Mouse (Mus musculus) central nervous system, embryonic 11.5 days (tissue): ENCODE measurements around the gene Cd2. TPM values are rescaled to one million over a fixed set of nuclear protein-coding genes. Genes with fewer than 3 reads are reported as not detected.

Experiments used
- polyA plus RNA-seq: library from polyadenylated mRNA; depleted of rRNA; stranded (reverse); fragments of >200 nt; gene quantifications from 2 replicates; pipeline ENCODE4 v1.2.3, GENCODE M21; 2012; rRNA removed

Cd2 gene
- polyA plus RNA-seq, result 0.07 and 0.14 TPM in 2 replicates

DNA sequence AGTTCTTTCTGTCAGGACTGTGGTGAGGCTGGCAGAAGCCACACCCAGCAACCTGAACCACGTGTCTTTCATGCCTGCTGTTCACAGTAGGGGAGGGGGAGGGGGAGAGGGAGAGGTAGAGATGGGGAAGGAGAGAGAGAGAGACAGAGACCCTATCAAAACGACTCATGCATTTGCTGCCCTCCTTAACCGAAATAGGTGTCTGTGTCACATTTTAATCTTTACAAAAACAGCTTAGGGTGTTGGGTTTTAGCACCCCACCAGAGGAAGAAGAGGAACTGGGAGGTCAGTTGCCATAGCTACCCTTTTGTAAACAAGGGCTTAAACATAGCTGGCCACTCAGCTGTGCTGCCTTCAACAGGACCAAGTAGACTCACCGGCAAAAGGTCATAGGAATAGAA, at the start of gene Cd2:
Gene Cd2 (minus strand): TSS at position 29 of the 401 bp plus-strand sequence.

Other genes with a start within 250 kb of the Cd2 start
- gene Ptgfrn, start 177.7 kb downstream of the Cd2 start, polyA plus RNA-seq, result 16.4 and 22.7 TPM in 2 replicates
- 11.0 and 18.9 TPM in 2 replicates for gene Igsf3, start 89.1 kb upstream of the Cd2 start, polyA plus RNA-seq